Mouse (Mus musculus): ENCODE measurements around the gene Jmjd7.

- TF ChIP-seq POLR2A (IDR thresholded peaks at IDR 0.05; ENCODE audit: borderline replicate concordance, extremely low read depth, low read depth, low read length) (no peak), CTCF (IDR thresholded peaks at IDR 0.05; ENCODE audit: insufficient read depth, low read length) (no peak)
Measured at GRCm38 (mm10) chr2:120000882-120001584, 26.2 kb upstream of the Jmjd7 start.
